Mouse (Mus musculus) liver, embryonic 14.5 days (tissue): ENCODE measurements around the gene Rhox9.

Experiments used
- CTCF ChIP-seq: IDR thresholded peaks from 2 replicates; pipeline ENCODE4 v1.5.1; 2016; ENCODE audit warnings: antibody characterized with exemption, low read depth, control low read depth
- EP300 ChIP-seq: IDR thresholded peaks from 2 replicates; pipeline ENCODE4 v1.6.1; 2016; ENCODE audit warnings: antibody characterized with exemption, low read depth

- TF ChIP-seq EP300 (no peak), CTCF (no peak)
These were observed 29.9 kb downstream of the Rhox9 start for GRCm38 (mm10) chrX:37871641-37872040.
